Mouse (Mus musculus) fat pad, adult 2 months (tissue): Measurements from ENCODE around the gene Apeh.

Experiments used
- DNase-seq: peaks from one replicate; pipeline ENCODE4 v3.0.0-alpha.2; 2011; ENCODE audit warnings: low read depth, low spot score; ENCODE audit errors: extremely low read depth

Gene Apeh

DNA sequence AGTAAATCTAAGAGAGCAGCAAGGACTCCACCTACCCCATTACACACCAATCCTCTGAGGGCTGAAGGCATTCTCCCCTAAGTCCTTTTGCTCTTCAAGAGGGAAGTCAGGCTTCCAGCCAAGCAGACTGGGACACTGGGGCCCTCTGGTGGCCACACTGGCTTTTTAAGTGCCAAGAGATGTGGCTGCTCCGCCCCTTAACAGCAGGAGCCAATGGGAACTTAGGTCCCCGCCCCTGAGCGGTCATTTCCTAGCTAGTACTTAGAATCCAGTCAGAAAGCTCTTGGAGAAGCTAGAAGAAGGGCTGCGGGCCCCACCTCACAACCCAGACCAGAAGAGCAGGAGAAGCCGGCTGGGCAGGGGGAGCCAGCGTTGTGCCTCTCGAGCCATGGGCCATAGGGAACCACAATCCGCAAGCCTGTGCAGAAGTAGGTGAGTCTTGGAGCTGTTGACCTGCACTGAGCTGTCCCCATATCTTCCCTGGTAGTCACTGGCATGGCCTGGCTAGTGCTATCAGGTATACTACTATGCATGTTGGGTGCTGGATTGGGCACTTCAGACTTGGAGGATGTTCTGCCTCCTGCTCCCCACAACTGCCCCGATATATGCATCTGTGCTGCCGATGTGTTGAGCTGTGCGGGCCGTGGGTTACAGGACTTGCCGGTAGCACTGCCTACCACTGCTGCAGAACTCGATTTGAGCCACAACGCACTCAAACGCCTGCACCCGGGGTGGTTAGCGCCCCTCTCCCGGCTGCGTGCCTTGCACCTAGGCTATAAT is 41.3 kb downstream of the Apeh start, which contains the start of gene Amigo3:
TSS of gene Amigo3 (plus strand) at position 275 of the 780 bp plus-strand sequence.
- DNase-seq = peak; percentile 59

- DNase-seq = no peak
These were observed 42.0 kb downstream of the Apeh start for GRCm38 (mm10) chr9:108052411-108052810.

DNA sequence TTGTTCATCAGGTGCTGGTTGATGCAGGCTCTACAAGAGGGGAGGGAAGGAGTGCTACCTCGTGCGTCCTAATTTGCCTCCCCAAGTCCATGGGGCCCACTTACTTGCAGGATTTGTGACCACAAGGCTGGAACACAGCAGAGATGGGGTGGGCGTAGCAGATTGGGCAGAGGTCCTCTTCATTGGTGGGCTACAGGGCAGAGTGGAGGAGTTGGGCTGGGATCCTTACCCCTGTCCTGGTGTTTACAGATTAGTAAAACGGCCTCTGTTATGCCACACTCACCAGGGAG is 42.5 kb downstream of the Apeh start:
- no peak for DNase-seq

DNA sequence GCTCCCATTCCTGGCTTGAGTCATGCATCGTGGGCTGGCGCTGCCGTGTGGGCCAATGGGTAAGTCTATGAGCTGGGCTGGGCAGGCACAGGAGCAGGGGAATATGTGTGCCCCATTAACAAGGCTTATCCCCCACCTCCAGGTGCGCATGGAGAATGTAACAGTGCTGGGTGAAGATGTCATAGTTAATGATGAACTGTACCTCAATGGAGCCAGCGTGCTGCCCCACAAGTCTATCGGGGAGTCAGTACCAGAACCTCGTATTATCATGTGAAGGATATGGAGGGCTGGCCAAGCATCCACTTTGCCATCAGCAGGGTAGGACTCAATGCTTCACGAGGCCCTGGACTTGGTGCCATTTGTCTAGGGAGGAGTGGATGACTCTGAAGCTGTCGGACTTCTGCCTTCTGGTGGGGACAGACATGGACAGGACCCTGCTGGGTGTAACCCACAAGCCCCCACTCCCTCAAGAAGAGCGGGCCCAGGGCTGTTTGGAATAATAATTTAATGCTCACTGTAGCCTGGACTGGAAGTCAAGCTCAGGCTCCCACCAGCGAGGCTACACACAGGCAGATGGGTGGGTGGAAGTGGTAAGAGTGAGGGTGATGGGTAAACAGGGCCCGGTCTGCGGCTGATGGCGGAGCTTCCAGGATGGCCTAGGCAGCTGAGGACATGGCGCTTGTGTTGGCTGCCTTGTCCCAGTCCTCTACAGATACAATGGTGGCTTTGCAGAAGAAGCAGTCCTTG is 43.0 kb downstream of the Apeh start:
- no peak for DNase-seq

DNA sequence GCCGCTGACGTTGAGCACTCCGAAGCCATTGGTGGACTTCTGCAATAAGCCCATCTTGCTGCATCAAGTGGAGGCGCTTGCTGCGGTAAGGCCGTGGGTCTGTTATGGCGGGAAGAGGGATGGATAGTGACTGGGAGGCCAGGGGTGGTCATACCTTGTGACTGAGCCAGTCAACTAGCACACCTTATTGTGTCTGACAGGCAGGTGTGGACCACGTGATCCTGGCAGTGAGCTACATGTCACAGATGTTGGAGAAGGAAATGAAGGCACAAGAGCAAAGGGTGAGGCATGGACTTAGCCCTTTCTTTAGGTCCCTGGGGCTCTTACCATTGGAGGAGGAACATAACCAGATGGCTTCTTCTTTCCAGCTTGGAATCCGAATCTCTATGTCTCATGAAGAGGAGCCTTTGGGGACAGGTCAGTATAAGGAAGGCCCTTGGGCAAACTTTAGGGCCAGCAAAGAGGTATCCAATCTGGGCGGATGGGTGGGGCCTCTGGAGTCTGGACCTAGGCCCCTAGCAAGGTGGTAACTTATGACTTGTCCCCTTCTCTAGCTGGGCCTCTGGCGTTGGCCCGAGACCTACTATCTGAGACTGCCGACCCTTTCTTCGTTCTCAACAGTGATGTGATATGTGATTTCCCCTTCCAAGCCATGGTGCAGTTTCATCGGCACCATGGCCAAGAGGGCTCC is 44.7 kb downstream of the Apeh start:
- DNase-seq = no peak

DNA sequence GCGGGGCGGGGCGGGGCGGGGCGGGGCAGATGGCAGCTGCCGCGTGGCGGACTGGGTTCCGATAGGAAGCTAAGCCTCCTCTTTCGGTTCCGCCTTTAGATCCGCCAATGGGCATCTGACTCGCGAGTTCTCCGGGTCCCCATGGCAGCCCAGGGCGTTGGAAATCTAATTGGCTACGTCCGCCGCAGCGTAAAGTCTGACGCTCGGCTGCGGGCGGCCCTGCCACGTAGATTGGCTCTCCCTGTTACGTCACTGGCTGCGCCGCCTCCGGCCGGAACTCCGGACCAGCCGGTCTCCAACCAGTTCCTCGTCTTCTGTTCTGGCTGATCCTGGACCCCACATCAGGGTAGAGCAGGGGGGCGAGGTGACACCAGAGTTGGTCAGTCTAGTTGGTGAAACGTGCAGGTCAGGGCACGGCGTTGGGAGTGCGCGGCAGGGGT is 45.4 kb downstream of the Apeh start, which contains the start of gene Gmppb:
TSS of gene Gmppb (plus strand) at position 227 of the 440 bp plus-strand sequence.
- peak; percentile 82 for DNase-seq

GRCm38 (mm10) chr9:108048566-108048955 is 45.8 kb downstream of the Apeh start:
- DNase-seq = no peak

GRCm38 (mm10) chr9:108047601-108048565 is 46.5 kb downstream of the Apeh start:
- DNase-seq = no peak

GRCm38 (mm10) chr9:108046582-108046981 is 47.8 kb downstream of the Apeh start:
- DNase-seq = no peak

- no peak for DNase-seq
These were observed 49.5 kb downstream of the Apeh start for GRCm38 (mm10) chr9:108044751-108045492.
